Mouse (Mus musculus) thymus, postnatal 10 days (tissue): ENCODE measurements around the gene C330007P06Rik.

Experiments
- DNase-seq, 2 experiments: peaks; one replicate each; pipeline ENCODE4 v3.0.0; 2021; ENCODE audit warnings: low spot score in 2 of 2

Gene C330007P06Rik

GRCm38 (mm10) chrX:36873765-36874164 is at the start of gene C330007P06Rik, which contains the start of gene Ube2a:
Gene C330007P06Rik, minus strand, starts transcription at chrX:36874111.
Gene Ube2a, plus strand, starts transcription at chrX:36873900.
- no peak for DNase-seq

DNA sequence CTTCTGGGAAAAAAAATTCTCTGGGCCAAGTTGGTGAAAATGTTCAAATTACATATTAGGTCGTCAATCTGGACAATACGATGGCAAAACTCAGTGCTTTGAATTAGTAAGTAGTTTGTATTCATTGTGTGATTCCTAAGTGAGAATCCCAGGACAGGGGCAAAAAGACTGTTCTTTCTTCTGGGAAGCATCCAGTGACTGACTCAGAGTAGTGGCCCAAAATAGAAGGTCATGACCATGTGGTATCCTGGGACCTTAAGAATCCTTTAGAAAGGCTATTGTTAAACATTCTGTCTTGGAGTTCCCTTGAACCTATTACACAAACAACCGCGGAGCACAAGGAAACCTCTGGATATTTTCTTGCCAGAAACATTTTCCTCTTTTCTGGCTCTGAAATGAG is 47.4 kb upstream of the C330007P06Rik start:
- DNase-seq: no peak

- DNase-seq: no peak
Measured at GRCm38 (mm10) chrX:36917749-36918148, 43.8 kb upstream of the C330007P06Rik start.

DNA sequence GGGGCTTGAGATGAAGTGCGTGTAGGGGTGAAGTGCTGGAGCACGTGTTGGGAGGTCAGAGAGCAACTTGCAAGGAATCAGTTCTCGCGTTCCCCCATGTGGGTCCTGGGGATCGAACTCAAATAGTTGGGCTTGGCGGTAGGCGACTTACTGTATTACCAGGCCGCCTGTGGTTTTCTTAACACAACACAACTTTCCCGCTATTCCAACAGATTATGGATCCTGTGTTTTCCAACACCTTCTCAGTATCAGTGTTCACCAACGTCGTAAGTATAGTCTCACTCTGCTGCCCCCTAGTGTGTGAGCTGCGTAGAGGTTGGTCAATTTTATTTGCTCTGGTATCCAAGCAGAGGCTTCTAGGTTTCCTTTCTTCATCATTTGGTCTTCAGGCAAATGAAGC is 37.4 kb upstream of the C330007P06Rik start:
- peak; percentile 7 to 61 for DNase-seq

- no peak for DNase-seq
Measured at GRCm38 (mm10) chrX:36906539-36906938, 32.6 kb upstream of the C330007P06Rik start.

DNA sequence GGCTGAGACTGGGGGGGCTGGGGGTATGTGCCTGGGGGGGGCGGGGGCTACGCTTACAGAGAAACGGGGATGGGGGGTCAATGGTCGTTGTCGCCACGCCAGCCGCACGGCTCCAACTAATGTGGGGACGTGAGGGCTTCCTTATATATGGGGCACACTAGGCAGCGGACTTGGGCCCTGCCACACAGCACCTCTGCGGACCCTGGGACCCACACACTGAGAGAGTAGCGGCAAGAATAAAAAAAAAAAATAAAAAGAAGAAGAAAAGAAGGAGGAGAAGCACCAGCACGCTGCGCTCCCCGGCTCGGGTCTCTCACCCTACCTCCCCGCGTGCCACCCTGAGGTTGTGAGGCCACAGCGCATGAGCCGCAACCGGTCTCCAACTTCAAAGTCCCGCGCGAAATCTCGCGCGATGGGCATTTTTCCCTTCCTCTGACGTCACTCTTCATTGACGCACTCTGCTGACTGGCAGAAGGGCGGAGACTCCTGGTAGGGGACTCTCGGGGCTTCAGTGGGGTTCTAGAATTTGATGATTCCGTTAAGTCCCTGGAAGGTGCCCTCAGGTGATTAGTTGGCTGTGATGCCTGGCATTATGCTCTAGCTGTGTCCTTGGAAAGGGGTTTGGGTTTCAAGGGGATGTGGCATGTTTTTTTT is 29.3 kb upstream of the C330007P06Rik start:
- DNase-seq: peak; percentile 87 to 90

GRCm38 (mm10) chrX:36902321-36903114 is 28.6 kb upstream of the C330007P06Rik start, which contains the start of gene Nkrf:
Gene Nkrf, minus strand, starts transcription at chrX:36902899.
- DNase-seq: peak; percentile 26 to 36

DNA sequence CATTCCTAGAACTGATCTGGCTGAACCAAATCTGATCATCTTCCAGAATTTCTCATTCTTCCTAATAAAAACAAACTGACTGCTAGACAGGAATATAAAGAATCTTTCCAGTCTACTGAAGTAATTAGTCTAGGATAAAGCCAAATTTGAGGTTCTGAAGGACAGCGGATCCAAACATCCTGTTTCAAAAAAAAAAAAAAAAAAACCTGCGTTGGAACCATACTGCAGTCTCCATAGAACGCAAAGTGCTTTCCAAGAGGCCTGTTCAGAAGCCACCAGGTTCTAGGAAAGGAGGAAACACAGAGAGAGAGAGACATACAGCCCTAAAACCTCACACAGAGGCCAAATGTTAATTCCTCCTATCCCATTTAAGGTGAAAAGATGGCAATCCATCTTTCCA is 27.7 kb upstream of the C330007P06Rik start:
- no peak for DNase-seq

DNA sequence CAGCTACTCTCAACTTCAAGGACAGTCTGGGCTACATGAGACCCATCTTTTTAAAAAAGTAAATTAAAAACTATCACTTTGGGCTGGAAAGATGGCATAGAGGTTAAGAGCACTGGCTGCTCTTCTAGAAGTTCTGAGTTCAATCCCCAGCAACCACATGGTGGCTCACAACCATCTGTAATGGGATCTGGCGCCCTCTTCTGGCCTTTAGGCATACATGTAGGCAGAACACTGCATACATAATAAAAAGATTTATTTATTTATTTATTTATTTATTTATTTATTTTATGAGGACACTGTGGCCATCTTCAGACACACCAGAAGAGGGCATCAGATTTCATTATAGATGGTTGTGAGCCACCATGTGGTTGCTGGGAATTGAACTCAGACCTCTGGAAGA is 25.0 kb upstream of the C330007P06Rik start:
- peak in 1 of 2 experiments; percentile 8 for DNase-seq

- peak in 1 of 2 experiments; percentile 16 for DNase-seq
Measured at GRCm38 (mm10) chrX:36884719-36885118, 10.8 kb upstream of the C330007P06Rik start.

DNA sequence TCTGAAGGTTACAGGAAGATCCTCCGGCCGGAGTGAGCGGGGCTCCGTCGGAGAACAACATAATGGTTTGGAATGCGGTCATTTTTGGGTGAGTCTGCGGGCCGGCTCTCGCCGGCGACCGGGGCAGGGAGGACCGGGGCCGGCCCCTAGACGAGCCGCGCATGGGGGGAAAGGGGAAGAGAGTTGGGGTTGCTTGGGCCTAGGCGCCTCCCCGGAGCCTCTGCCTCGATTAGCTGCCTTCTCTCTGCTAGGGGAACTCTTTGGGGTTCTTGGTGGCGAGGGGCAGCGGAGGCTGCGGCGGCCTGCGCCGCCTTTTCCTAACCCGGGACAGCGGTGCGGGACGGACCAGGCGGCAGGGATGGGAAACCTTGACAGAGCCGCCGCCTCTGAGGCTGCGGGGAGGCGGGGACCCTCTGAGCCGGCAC is 805 bp upstream of the C330007P06Rik start:
- DNase-seq: peak; percentile 8

- peak; percentile 85 to 89 for DNase-seq
Measured at GRCm38 (mm10) chrX:36874178-36874696, 326 bp upstream of the C330007P06Rik start.

DNA sequence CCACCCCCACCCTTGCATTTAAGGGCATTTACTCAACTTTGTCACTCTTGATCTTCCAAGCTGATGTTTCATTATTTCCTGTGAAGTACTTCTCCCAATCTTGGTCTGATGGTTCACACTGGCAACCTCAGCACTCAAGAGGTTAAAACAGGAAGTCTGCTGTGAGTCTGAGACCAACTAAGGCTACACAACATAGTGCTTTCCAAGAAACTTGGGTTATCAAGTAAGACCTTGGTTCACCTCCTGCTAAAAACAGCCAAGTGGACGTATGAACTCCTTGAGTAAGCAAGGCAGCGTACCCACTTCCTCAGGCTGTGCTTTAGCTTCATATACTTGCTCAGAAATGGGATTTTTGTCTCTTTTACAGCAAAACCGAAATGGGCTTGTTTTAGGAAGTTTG is 3.5 kb downstream of the C330007P06Rik start:
- DNase-seq: no peak

DNA sequence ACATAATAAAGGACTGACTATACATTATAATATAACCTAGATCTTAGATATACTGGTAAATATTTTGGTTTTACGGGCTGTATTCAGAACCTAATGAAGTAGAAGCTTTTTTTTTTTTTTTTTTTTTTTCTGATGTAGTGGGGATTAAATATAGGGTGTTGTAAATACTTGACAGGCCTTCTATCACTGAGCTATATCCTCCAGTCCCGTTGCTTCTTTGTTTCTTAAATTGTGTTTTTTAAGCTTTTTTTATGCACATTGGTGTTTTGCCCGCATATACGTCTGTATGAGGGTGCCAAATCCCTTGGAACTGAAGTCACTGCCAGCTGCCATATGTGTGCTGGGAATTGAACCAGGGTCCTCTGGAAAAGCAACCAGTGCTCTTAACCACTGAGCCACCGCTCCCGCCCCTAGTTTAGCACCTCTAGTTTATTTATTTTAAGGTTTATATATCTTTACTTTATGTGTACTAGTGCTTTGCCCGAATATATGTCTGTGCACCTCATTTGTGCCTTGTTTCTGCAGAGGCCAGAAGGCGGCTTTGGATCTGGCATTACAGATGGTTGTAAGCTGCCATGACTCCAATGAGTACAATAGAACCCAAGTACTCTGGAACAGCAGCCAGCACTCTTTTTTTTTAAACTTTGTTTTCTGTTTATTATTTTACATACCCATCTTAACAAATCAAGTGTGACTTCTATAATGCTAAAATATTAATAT is 9.1 kb downstream of the C330007P06Rik start:
- DNase-seq: no peak

- DNase-seq: peak; percentile 60 to 70
Measured at GRCm38 (mm10) chrX:36863766-36864608, 9.9 kb downstream of the C330007P06Rik start.

DNA sequence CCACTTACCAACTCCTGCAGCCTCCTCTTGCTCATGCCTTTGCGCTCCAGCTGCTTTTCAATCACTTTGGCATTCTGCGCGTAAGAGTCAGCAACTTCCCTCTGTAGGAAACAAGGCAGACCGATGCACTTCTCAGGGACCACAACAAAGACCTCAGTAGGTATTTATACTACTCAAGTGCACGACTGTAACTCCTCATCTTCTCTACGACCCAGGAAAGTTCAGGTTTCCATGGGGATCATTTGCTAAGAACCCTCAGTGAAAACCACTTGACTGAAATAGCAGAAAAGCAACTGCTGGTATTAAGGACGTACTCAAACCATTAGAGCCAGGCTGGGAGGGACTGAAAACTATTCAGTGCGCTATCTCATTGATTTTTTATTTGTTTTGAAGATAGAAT is 21.3 kb downstream of the C330007P06Rik start:
- no peak for DNase-seq

GRCm38 (mm10) chrX:36847152-36847551 is 26.8 kb downstream of the C330007P06Rik start:
- DNase-seq: no peak

GRCm38 (mm10) chrX:36843346-36843990 is 30.4 kb downstream of the C330007P06Rik start:
- DNase-seq: no peak

GRCm38 (mm10) chrX:36841698-36842097 is 32.2 kb downstream of the C330007P06Rik start:
- DNase-seq: no peak

- DNase-seq: no peak
Measured at GRCm38 (mm10) chrX:36839391-36839790, 34.5 kb downstream of the C330007P06Rik start.
